Mouse (Mus musculus) G1E-ER4 (cell line): Measurements from ENCODE around the gene Dbt. TPM values are rescaled to one million over a fixed set of nuclear protein-coding genes. Genes with fewer than 3 reads are reported as not detected.
A peak's percentile ranks its signal among the peaks of the same experiment; 100 is the strongest.

ENCODE experiments used
- GATA1 ChIP-seq: IDR thresholded peaks from one replicate; pipeline ENCODE4 v1.8.0; 2012; ENCODE audit warnings: low read length, inconsistent platforms
- polyA plus RNA-seq: library from polyadenylated mRNA; stranded (reverse); fragments of >175 nt; gene quantifications from 2 replicates; pipeline ENCODE4 v1.2.3, GENCODE M21; 2012

Dbt gene
- polyA plus RNA-seq, 1 experiment = 1.4 TPM

DNA sequence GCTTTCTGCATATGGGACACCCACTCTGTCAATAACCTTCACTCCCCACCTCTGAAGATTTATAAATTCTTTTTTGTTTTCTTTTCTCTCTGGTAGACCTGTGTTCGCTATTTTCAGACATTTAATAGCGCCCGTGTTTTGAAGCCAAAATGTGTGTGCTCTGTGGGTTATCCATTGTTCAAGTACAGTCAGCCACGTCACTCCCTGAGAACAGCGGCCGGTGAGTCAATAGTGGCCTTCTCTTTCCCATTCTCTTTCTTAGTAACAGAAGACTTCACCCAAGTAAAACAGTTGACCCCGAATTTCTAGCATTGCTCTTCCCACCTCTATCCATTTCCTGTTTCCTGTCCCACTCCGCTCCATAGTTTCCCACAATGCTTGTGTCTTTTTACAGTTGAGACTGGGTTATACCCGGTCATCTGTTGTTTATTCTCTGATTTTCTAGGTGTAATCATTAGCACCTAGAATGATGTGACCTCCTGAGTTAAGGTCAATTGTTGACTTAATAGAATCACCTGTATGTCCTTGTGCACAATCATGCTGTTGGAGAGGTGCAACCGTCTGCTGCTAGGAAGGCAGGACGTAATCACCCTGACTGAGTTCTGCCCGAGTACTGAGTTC is 7.4 kb downstream of the Dbt start:
- no peak for TF ChIP-seq GATA1

DNA sequence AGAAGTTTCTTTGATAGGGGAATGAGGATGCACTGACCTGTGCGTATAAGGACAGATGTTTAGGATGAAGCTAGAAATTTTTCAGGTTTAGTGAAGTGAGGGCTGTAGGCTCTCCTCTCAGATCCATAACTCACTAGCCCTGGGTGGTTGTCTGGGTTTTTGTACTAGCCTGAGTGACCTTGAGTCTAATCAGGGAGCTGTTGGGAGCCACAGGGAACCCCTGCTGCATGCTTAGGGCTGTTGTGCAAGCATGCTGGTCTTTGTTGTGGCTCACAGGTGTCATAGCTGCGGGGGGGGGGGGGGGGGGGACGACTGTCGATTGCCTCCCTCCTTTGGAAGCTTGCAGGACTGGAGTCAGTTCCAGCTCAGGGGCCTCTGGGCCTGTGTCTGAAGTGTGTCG is 16.9 kb downstream of the Dbt start:
- TF ChIP-seq GATA1 = no peak

DNA sequence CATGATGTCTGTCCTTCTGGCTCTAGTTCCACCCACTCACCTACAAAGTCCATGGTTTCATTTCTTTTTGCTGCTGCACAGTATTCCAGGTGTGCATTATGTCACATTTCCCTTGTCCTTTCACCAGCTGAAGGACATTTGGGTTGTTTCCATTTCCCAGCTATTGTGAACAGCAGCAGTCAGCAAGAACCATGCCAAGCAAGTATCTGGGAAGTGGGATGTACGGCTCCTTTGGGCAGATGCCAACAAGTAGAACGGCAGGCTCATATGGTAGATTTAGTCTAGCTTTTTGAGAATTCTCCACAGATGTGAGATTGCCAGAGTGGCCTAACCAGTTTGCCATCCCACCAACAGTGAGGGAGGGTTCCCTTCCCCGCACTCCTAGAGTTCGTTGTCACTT is 18.0 kb downstream of the Dbt start:
- no peak for TF ChIP-seq GATA1

DNA sequence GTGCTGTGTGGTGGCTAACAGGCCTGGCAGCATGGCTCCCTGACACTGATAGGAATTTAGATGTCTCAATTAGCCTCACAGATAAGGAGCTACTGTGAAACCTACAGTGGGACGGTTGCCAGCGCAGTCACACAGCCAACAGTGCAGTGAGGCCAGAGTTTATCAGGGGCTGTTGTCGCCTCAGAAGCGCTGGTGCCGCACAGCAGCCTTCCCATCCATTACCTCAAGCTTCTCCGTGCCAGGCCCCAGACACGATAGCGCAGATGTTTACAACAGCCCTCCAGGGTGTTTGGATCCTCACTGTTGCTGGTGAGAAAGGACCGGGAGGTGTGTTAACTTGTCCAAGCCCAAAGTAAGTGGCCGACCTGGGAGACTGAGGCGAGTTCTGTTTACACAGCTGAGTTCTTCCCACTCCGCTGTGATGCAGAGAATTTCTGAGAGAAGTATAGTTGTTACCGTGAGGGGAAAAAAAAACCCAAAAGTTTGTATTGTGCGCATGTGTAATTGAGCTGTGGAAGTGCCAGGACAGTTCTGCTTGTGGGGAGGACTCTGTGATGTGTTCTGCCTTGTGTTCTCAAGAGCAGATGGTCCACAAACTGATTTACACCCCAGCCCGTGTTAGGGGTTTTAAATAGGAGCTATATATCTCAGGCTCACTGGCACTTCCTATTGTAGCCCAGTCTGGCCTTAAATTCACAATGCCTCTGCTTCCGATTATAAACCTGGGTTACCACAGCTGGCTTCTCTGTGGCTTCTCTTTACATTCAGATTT is 23.7 kb downstream of the Dbt start:
- no peak for TF ChIP-seq GATA1

DNA sequence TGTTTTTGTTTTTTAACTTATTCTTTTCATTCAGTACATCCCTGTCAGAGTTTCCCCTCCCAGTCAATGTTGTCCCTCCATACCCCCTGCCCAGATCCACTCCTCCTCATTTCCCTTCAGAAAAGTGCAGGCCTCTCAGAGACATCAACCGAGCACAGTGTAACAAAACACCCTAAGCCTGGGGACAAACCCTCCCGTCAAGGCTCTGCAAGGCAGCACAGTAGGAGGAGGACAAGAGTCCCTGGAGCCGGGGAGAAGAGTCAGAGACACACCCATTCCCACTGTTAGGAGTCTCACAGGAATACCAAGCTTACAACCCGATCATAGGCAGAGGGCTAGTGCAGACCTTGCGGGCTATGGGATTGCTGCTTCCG is 24.3 kb downstream of the Dbt start:
- TF ChIP-seq GATA1 = no peak

DNA sequence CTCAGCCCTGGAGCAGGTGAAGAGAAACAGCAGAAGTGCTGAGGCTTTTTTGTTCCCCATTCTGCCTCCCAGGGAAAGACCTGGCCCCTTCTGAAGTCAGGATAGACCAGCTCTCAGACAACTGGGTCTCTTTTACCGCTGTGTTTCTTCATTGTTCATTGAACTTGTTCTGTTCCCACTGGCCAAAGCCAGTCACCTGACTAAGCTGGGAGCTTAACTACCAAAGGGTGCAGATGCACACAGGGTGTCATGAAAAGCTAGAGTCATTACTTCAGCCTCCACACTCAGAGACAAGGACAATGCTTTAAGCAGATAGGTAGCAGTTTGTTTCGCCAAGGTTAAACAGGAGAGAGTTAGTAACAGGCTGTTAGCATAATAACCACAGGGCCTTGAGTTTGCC is 29.2 kb downstream of the Dbt start:
- TF ChIP-seq GATA1 = no peak

DNA sequence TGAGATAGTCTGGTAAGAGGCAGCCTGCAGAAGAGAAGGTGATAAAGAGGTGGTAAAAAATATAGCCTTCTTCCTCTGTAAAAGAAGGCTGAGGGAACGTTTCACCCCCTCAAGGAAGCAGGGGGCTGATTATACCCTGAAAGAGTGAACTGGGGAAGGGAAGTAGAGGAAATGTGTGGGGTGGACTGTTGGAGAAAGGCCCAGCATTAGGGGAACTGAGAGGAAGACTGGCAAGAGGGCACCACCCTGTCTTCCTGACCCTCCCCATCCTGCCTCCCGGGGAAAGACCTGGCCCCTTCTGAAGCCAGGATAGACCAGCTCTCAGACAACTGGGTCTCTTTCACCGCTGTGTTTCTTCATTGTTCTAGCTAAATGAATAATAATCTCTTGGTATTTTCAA is 29.7 kb downstream of the Dbt start:
- no peak for TF ChIP-seq GATA1

DNA sequence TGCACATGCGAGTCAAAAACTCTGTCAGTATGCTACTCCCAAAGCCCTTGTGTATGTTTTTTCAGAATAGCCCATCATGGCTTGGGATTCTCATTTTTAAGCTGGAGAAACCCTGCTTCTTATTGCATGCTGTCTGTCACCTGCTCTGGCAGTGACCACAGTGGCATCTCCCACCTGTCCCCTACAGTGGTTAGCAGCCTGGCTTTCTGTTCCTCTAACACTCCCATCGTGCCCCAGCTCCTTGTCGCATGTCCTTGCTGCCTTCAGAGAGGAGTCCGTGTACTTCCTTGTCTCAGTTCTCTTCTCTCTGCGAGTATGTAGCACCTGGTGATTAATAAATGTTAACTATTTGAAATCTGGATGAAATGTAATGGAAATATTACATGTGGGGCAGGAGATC is 34.6 kb downstream of the Dbt start:
- no peak for TF ChIP-seq GATA1

DNA sequence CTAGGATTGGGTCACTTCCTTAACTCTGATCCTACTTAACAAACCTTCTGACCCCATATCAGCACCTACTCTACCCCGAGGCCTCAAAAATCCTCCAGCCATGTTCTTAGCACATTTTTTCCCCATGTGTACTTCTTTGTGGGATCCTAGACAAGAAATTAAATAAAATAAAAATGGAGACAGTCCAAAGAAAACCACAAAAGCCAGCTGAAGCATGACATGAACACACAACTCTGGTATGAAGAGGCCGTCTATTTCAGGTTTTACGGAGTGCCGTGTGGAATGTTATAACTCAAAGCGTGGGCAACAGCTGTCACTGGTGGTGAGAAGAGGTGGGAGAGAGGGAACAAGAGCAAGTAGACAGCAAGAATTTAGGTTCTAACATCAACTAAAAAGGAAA is 38.5 kb downstream of the Dbt start:
- no peak for TF ChIP-seq GATA1

DNA sequence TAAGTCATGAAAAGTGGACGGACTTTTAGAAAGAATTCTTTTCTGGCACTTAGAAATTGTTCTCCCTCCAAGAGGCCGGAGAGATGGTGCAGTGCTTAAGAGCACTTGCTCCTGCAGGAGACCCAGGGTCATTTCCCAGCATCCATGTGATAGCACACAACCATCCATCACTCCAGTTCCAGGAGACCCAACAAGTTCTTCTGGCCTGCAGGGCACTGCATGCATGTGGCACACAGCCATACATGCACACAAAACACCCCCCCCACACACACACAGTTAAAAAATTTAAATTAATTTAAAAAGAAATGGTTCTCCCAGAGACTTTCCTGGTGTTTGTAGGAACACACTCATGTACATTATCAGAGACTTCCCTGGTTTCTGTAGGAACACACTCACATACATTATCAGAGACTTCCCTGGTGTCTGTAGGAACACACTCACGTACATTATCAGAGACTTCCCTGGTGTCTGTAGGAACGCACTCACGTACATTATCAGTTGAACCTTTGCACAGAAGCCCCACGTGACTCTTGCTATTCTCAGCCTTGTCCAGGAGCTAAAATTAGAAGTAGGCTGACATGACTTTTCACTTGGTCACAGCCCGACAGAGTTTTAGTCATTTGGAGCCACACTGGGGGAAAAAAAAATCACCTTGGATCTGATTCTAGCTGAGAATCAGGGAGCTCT is 49.7 kb downstream of the Dbt start, which contains the start of gene Lrrc39:
TSS of gene Lrrc39 (plus strand) at position 566 of the 687 bp plus-strand sequence.
- TF ChIP-seq GATA1 = peak; percentile 94

GRCm38 (mm10) chr3:116563095-116563492 is 50.2 kb downstream of the Dbt start:
- TF ChIP-seq GATA1 = no peak

DNA sequence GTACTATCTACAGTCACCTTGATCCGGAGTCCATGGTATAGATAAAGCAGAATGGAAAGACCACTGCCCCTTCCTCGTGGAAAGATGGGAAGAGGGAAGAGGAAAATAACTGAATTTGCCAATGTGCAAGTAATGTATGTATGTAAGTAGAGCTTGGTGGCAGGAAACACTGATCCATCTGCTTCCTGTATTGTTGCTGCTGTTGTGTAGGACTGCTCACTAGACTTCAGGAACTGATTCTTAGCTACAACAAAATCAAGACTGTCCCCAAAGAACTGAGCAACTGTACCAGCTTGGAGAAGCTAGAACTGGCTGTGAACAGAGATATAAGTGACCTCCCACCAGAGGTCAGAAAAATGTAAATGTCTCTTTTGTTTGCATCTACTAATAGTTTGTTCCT is 57.8 kb downstream of the Dbt start:
- no peak for TF ChIP-seq GATA1

GRCm38 (mm10) chr3:116577286-116577685 is 64.4 kb downstream of the Dbt start:
- no peak for TF ChIP-seq GATA1

- no peak for TF ChIP-seq GATA1
These were observed 69.3 kb downstream of the Dbt start for GRCm38 (mm10) chr3:116582201-116582600.

GRCm38 (mm10) chr3:116594076-116594727 is 81.3 kb downstream of the Dbt start:
- no peak for TF ChIP-seq GATA1
